Mouse (Mus musculus) neutrophil, adult 5-6 weeks (primary cell): Measurements from ENCODE around the gene Vnn1. TPM values are rescaled to one million over a fixed set of nuclear protein-coding genes. Genes with fewer than 3 reads are reported as not detected.

ENCODE experiments used
- ATAC-seq: fragments of 151-379, 151-347 bp; 2 replicates; pipeline ENCODE4 v1.8.0; 2017; ENCODE audit warnings: mild to moderate bottlenecking, moderate TSS enrichment; ENCODE audit not compliant: insufficient number of reproducible peaks, poor library complexity, low FRiP score, severe bottlenecking; ENCODE audit errors: extremely low read depth
- total RNA-seq: library from RNA; stranded (forward); fragments of 200-1000 nt; gene quantifications from 2 replicates; pipeline ENCODE4 v1.2.3, GENCODE M21; 2017

The Vnn1 gene
- total RNA-seq: 0.86 TPM in 1 of 2 replicates, not detected in the other

DNA sequence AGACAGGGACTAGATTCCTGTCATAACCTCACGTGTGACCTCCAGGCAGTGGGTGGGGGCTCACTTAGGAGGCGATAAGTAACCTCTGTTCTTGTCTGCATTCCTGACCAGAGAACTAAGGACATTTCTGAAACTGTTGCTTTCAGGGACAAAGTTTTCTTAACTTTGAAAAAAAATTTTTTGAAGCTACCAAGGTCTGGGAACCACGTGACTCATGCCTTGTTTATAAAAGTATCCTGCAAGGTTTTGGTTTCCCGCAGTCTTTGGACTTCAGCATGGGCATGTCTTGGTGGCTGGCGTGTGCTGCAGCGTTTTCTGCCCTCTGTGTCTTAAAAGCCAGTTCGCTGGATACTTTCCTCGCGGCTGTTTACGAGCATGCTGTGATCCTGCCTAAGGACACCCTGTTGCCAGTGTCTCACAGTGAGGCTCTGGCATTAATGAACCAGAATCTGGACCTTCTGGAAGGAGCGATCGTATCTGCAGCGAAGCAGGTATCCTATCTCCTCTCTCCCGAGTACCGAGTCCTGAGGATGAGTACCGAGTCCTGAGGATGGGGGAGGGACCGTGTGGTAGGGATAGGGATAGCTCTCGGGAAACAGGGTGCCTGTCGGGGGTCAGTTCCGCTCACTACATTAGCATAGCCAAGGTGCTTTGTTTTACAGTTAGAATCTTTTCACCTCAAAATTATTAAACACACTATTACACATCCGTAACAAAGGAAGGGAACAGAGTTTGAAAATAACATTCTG is at the start of gene Vnn1:
TSS of gene Vnn1 (plus strand) at position 88 of the 749 bp plus-strand sequence.
- no peak for ATAC-seq

DNA sequence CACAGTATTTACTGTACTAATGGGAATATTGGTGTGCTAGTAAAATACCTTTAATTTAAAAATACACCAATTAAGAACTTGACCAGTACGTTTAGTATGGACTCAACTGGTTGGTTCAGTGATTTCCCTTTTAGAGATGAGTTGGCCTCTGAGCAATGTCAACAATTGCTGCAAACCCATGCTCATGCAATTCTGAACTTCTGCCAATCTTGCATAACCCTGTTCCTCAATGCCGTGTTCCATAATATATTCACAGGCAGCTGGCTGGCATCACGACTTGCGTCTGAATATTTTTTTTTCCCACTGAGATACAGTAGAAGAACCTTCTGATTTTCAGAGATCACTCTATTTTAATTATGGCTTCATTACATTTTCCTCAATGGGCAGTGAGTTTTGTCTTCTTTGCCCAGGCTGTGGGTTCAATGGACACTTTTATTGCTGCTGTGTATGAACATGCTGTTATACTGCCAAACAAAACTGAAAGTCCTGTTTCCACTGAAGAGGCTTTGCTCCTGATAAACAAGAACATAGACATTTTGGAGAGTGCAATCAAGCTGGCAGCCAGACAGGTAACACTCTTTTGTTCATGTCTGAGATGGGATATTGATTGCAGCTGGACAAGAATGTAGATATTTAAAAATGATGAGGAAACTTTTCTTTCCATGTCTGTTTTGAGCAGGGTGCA is 43.1 kb upstream of the Vnn1 start, which contains the start of gene Vnn3:
TSS of gene Vnn3 (plus strand) at position 235 of the 685 bp plus-strand sequence.
- ATAC-seq: peak; percentile 82

DNA sequence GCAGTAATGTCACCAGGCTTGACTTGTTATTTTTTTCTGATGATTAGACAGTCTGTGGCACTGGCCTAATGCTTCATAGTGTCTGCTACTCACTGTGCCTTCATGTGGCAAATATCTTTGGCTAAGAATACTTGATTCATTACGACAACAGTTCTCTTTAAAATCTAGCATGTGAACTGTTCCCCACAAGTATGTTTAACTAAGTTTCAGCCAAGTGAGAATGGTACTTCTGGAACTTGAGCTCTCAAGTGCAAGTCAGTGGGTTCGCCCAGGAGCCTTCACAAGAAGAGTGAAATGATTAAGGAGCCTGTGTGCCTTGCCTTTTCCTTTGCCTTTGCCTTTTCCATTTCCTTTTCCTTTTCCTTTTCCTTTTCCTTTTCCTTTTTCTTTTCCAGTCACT is 42.4 kb upstream of the Vnn1 start:
- ATAC-seq: no peak

GRCm38 (mm10) chr10:23864362-23865312 is 29.9 kb upstream of the Vnn1 start:
- ATAC-seq: 0 out of 2 replicates have a peak, but pooled peaks have one; percentile 46

GRCm38 (mm10) chr10:23880695-23881094 is 13.8 kb upstream of the Vnn1 start:
- ATAC-seq: no peak

- no peak for ATAC-seq
These were observed 9.6 kb upstream of the Vnn1 start for GRCm38 (mm10) chr10:23884910-23885309.

DNA sequence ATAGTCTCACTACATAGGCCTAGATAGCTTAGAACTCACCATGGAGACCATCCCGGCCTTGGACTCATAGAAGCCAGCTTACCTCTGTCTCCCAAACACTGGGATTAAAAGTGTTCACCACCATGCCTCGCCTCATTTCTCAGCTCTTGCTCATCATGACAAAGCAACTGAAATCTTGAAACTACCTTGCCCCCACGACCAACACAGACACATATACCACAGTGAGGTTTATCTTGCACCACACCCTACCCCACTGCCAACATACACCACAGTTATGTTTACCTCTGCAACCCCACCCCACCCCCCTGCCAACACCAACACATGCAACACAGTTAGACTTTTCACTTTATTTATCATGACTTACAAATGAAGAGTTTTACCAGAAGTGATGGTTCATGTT is 8.4 kb upstream of the Vnn1 start:
- no peak for ATAC-seq

GRCm38 (mm10) chr10:23892987-23893386 is 1.5 kb upstream of the Vnn1 start:
- no peak for ATAC-seq

- ATAC-seq: no peak
These were observed 888 bp downstream of the Vnn1 start for GRCm38 (mm10) chr10:23895376-23895775.

DNA sequence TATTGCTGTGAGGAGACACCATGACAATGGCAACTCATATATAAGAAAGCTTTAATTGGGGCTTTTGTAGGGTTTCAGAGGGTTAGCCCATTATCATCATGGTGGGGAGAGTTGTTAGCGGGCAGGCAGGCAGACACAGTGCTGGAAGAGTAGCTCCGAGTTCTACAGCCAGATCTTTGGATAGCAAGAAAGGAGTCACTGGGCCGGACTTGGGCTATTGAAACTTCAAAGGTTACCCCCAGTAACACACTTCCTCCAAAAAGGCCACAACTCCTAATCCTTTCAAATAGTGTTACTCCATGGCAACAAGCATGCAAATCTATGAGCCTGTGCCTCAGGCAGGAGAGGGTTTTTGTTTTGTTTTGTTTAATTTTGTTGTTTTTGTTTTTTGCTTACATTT is 6.6 kb downstream of the Vnn1 start:
- ATAC-seq: no peak

- ATAC-seq: no peak
These were observed 11.2 kb downstream of the Vnn1 start for GRCm38 (mm10) chr10:23905661-23906060.

DNA sequence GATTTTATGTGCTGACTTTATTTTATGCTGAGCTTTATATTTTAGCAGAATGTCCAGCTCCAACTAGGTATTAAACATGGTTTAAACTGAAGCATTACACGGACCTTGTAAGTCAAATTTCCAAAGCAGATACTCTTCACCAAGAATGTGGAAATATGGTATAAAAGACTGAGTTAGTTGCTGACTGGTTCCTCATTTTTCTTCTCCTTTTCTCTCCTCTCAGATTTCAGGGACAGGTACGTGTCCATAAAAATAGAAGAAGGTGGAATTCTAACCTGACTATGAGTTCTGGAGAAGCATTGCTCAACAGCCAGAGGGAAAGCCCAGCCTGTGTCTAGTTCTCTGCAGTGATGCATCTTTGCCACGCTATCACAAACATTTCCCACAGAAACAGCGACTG is 25.6 kb downstream of the Vnn1 start, which contains the start of gene Taar1:
TSS of gene Taar1 (plus strand) at position 301 of the 400 bp plus-strand sequence.
- no peak for ATAC-seq

DNA sequence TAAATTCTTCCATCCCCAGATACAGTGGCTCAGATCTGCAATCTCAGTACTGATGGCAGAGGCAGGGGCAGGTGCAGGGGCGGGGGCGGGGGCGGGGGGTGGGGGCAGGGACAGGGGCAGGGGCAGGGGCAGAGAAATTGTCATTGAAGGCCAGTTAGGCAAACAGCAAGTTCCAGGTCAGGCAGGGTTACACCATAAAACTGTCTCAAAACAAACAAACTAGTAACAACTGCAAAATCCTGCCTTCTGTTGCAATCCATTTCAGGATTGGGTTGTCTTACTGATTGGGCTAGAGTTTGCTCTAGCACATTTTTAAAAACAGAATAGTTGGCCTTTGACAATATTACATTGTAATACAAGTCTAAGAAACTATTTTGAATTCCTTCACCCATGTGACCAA is 28.0 kb downstream of the Vnn1 start:
- ATAC-seq: no peak

DNA sequence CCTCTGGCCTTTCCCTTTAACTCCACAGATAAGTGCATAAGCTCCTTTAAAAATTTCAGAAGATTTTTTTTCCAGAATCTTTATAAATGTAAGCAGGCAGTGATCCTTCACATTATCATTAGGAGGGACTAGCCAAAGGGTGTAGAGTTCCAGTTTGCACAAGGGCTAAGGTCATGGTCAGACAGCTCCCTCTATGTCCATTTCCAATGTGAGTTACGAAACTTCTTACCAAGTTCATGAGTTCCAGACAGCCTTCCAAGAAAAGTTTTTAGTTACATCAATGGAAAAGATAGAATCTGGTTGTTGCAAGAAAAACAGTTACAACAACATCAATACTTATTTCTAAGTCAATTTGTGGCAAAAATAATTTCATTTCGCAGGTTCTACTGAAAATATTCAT is 29.5 kb downstream of the Vnn1 start:
- ATAC-seq: no peak

- ATAC-seq: no peak
These were observed 43.1 kb downstream of the Vnn1 start for GRCm38 (mm10) chr10:23937613-23938012.

- no peak for ATAC-seq
These were observed 43.8 kb downstream of the Vnn1 start, which contains the start of gene Taar2 for GRCm38 (mm10) chr10:23938312-23938711. Taar2 (plus strand) TSS chr10:23938572.

DNA sequence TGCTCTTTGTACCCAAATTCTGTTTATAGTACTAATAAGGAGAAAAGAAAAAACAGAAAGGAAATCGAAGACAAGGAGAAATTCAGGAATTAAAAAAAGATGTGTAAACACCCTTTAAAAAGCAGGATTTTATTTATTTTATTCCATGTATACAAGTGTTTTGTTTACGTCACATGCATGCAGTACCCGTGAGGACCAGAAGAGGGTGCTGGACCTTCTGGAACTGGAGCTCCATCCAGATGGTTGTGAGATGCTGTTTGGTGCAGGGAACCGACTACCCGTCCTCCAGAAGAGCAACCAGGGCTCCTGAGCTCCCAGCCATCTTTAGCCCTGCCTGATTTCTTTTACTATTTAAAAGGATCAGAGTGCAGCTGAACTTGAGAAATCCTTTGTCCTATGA is 48.0 kb downstream of the Vnn1 start:
- ATAC-seq: no peak

GRCm38 (mm10) chr10:23948026-23948425 is 53.5 kb downstream of the Vnn1 start:
- ATAC-seq: no peak

- ATAC-seq: no peak
These were observed 55.1 kb downstream of the Vnn1 start, which contains the start of gene Taar3 for GRCm38 (mm10) chr10:23949508-23950005. Taar3 (plus strand) TSS chr10:23949558.
